Mouse (Mus musculus) CH12.LX (cell line): Measurements from ENCODE around the gene Prepl. TPM values are rescaled to one million over a fixed set of nuclear protein-coding genes. Genes with fewer than 3 reads are reported as not detected.

Experiments
- DNase-seq: peaks from one replicate; pipeline ENCODE4 v3.0.0-alpha.2; 2013; ENCODE audit errors: extremely low read depth
- H3K27ac ChIP-seq: 2 replicates; pipeline ENCODE4 v1.5.1; 2012; ENCODE audit warnings: low read depth, mild to moderate bottlenecking, control low read depth, moderate library complexity; ENCODE audit not compliant: insufficient read depth
- H3K27me3 ChIP-seq: replicated peaks from 2 replicates; pipeline ENCODE3; 2012; ENCODE audit warnings: inconsistent platforms
- H3K36me3 ChIP-seq, 2 experiments: replicated peaks in 1 of 2; 2 replicates each; pipeline versions ENCODE3 to v1.6.1; 2012; ENCODE audit warnings: inconsistent platforms in 1 of 2, low read length in 1 of 2, mild to moderate bottlenecking in 1 of 2, mixed read lengths in 1 of 2, moderate library complexity in 1 of 2; ENCODE audit not compliant: control insufficient read depth in 1 of 2, insufficient read depth in 1 of 2
- H3K4me1 ChIP-seq, 2 experiments: 2 replicates each; pipeline ENCODE4 v1.6.1; 2012; ENCODE audit warnings: inconsistent platforms in 1 of 2, moderate library complexity in 1 of 2; ENCODE audit not compliant: insufficient read depth in 2 of 2, control insufficient read depth in 1 of 2
- H3K4me2 ChIP-seq: 2 replicates; pipeline ENCODE4 v1.6.1; 2012; ENCODE audit warnings: low read depth, mild to moderate bottlenecking, control low read depth; ENCODE audit not compliant: poor library complexity, insufficient read depth, severe bottlenecking
- H3K4me3 ChIP-seq, 3 experiments: fragments of 150-350 bp in 1 of 3; sonication (generic) in 1 of 3; replicated peaks in 1 of 3; 2 replicates each; pipeline versions ENCODE3 to v1.5.1; 2011 to 2012; ENCODE audit warnings: low read depth in 2 of 3, low read length in 2 of 3, mild to moderate bottlenecking in 2 of 3, moderate library complexity in 2 of 3, control low read depth in 1 of 3, improper control_type of control experiment in 1 of 3, inconsistent platforms in 1 of 3, mixed read lengths in 1 of 3; ENCODE audit not compliant: poor library complexity in 1 of 3
- H3K79me2 ChIP-seq: replicated peaks from 2 replicates; pipeline ENCODE4 v1.6.1; 2012; ENCODE audit warnings: mild to moderate bottlenecking, moderate library complexity; ENCODE audit not compliant: control insufficient read depth, poor library complexity, insufficient read depth, severe bottlenecking; ENCODE audit errors: extremely low read depth
- H3K9ac ChIP-seq: 2 replicates; pipeline ENCODE4 v1.6.1; 2012; ENCODE audit warnings: low read depth, mild to moderate bottlenecking, control low read depth, moderate library complexity; ENCODE audit not compliant: insufficient read depth
- H3K9me3 ChIP-seq: replicated peaks from 2 replicates; pipeline ENCODE3; 2012; ENCODE audit warnings: low read length, inconsistent platforms, mixed read lengths
- CHD1 ChIP-seq: IDR thresholded peaks from 2 replicates; pipeline ENCODE4 v1.6.1; 2012; ENCODE audit warnings: low read depth, low read length, improper control_type of control experiment, inconsistent platforms
- CHD2 ChIP-seq: IDR thresholded peaks from 2 replicates; pipeline ENCODE4 v1.6.1; 2011; ENCODE audit warnings: low read length, improper control_type of control experiment
- E2F4 ChIP-seq: IDR thresholded peaks from 2 replicates; pipeline ENCODE4 v1.6.1; 2011; ENCODE audit warnings: low read depth, low read length, improper control_type of control experiment; ENCODE audit not compliant: insufficient replicate concordance
- EP300 ChIP-seq: IDR thresholded peaks from 2 replicates; pipeline ENCODE4 v1.6.1; 2011; ENCODE audit warnings: low read length, improper control_type of control experiment
- GABPA ChIP-seq: IDR thresholded peaks from 2 replicates; pipeline ENCODE4 v1.6.1; 2012; ENCODE audit warnings: low read depth, low read length, improper control_type of control experiment, inconsistent platforms; ENCODE audit not compliant: insufficient replicate concordance
- HCFC1 ChIP-seq: IDR thresholded peaks from 2 replicates; pipeline ENCODE4 v1.6.1; 2012; ENCODE audit warnings: low read depth, mild to moderate bottlenecking, inconsistent platforms, low read length, improper control_type of control experiment
- IRF4 ChIP-seq: IDR thresholded peaks from 2 replicates; pipeline ENCODE4 v1.6.1; 2014; ENCODE audit warnings: low read depth, mild to moderate bottlenecking, inconsistent platforms, low read length, improper control_type of control experiment
- JUN ChIP-seq: IDR thresholded peaks from 2 replicates; pipeline ENCODE4 v1.6.1; 2011; ENCODE audit warnings: low read depth, mild to moderate bottlenecking, low read length, improper control_type of control experiment, moderate library complexity; ENCODE audit not compliant: insufficient read depth
- JUND ChIP-seq: conservative IDR thresholded peaks from 2 replicates; pipeline ENCODE4 v1.6.1; 2011; ENCODE audit warnings: low read depth, low read length, improper control_type of control experiment
- MAX ChIP-seq: IDR thresholded peaks from 2 replicates; pipeline ENCODE4 v1.6.1; 2011; ENCODE audit warnings: low read length, improper control_type of control experiment
- MEF2A ChIP-seq: IDR thresholded peaks from 2 replicates; pipeline ENCODE4 v1.6.1; 2014; ENCODE audit warnings: low read depth, mild to moderate bottlenecking, inconsistent platforms, low read length, improper control_type of control experiment, borderline replicate concordance
- NELFE ChIP-seq: IDR thresholded peaks from 2 replicates; pipeline ENCODE4 v1.6.1; 2011; ENCODE audit warnings: low read depth, low read length, improper control_type of control experiment
- NRF1 ChIP-seq: IDR thresholded peaks from 2 replicates; pipeline ENCODE4 v1.6.1; 2014; ENCODE audit warnings: low read depth, mild to moderate bottlenecking, inconsistent platforms, low read length, improper control_type of control experiment, moderate library complexity
- PAX5 ChIP-seq: IDR thresholded peaks from 2 replicates; pipeline ENCODE4 v1.6.1; 2012; ENCODE audit warnings: low read length, inconsistent platforms, mixed read lengths
- POLR2A ChIP-seq: IDR thresholded peaks from 2 replicates; pipeline ENCODE4 v1.6.1; 2011; ENCODE audit warnings: low read depth, mild to moderate bottlenecking, improper control_type of control experiment, low read length
- POLR2AphosphoS2 ChIP-seq: IDR thresholded peaks from 2 replicates; pipeline ENCODE4 v1.6.1; 2011; ENCODE audit warnings: low read depth, low read length, improper control_type of control experiment
- SIN3A ChIP-seq: IDR thresholded peaks from 2 replicates; pipeline ENCODE4 v1.6.1; 2012; ENCODE audit warnings: low read length, improper control_type of control experiment, inconsistent platforms
- SMC3 ChIP-seq: IDR thresholded peaks from 2 replicates; pipeline ENCODE4 v1.6.1; 2011; ENCODE audit warnings: low read depth, low read length, improper control_type of control experiment
- TBP ChIP-seq: conservative IDR thresholded peaks from 2 replicates; pipeline ENCODE4 v1.6.1; 2011; ENCODE audit warnings: low read depth, low read length, improper control_type of control experiment
- TCF12 ChIP-seq: IDR thresholded peaks from 2 replicates; pipeline ENCODE4 v1.6.1; 2014; ENCODE audit warnings: low read depth, mild to moderate bottlenecking, inconsistent platforms, low read length, improper control_type of control experiment
- UBTF ChIP-seq: IDR thresholded peaks from 2 replicates; pipeline ENCODE4 v1.6.1; 2012; ENCODE audit warnings: low read depth, mild to moderate bottlenecking, inconsistent platforms, low read length, improper control_type of control experiment, moderate library complexity
- USF1 ChIP-seq: IDR thresholded peaks from 2 replicates; pipeline ENCODE4 v1.6.1; 2014; ENCODE audit warnings: low read depth, mild to moderate bottlenecking, inconsistent platforms, low read length, improper control_type of control experiment
- USF2 ChIP-seq: conservative IDR thresholded peaks from 2 replicates; pipeline ENCODE4 v1.6.1; 2011; ENCODE audit warnings: low read depth, low read length, improper control_type of control experiment
- ZKSCAN1 ChIP-seq: IDR thresholded peaks from 2 replicates; pipeline ENCODE4 v1.6.1; 2012; ENCODE audit warnings: low read depth, inconsistent platforms, low read length, improper control_type of control experiment, borderline replicate concordance
- ZMIZ1 ChIP-seq: IDR thresholded peaks from 2 replicates; pipeline ENCODE4 v1.6.1; 2012; ENCODE audit warnings: low read depth, mild to moderate bottlenecking, inconsistent platforms, low read length, improper control_type of control experiment
- ZNF384 ChIP-seq: IDR thresholded peaks from 2 replicates; pipeline ENCODE4 v1.6.1; 2012; ENCODE audit warnings: low read depth, low read length, improper control_type of control experiment, inconsistent platforms
- dilution Hi-C: fragments of 300-500 bp; cut with MboI; formaldehyde crosslinking; loops from 2 replicates; pipeline ENCODE4 v1.14.3; 2020; ENCODE audit warnings: low sequenced_read_pairs; ENCODE audit not compliant: extremely low pct_unique_long_range_greater_than_20kb, extremely low pct_ligation_motif_present
- in situ Hi-C: fragments of 300-500 bp; cut with MboI; formaldehyde crosslinking; loops from 3 replicates; pipeline ENCODE4 v1.14.3; 2019; ENCODE audit warnings: low sequenced_read_pairs, low pct_ligation_motif_present, low pct_unique_long_range_greater_than_20kb, mixed read lengths
- polyA plus RNA-seq: library from polyadenylated mRNA; unstranded; fragments of >175 nt; gene quantifications from 2 replicates; pipeline ENCODE4 v1.2.1, GENCODE M21; 2012; ENCODE audit warnings: low read depth; ENCODE audit not compliant: insufficient read length
- total RNA-seq, 2 experiments: library from RNA; depleted of rRNA; stranded (reverse); fragments of 300-350 nt in 1 of 2; fragments of >200 nt in 1 of 2; gene quantifications; 2 replicates each; pipeline ENCODE4 v1.2.3; 2012 to 2014

Prepl gene
- total and polyA plus RNA-seq, 3 experiments, result 7.0 to 22.9 (median 8.5) TPM

DNA sequence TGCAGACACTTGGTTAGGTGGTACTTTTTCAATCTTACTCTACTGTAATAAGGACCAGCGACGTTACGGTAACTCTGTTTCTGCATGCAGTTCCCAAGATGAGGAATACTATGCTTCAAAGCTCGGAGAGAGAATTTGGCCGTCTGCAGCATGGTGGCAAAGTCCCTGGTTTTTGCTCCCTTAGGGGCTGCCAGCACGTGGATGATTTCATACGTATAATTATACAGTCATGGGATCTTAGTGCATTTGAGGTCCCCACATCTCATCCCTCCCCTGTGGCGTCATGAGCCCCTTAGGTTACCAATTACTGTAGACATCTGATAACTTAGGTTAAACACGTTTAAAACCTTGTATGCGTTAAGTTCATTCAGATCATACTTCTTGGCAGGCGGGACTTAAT is 1.6 kb downstream of the Prepl start:
- H3K9ac ChIP-seq, result no peak overlapping the region
- H3K4me3 ChIP-seq, result no peak overlapping the region
- in situ Hi-C loops (no loop called here), dilution Hi-C loops (no loop called here)
- peaks cover 2 to 9% of the 10 kb centered on the region in 2 experiments for H3K36me3 ChIP-seq
- H3K9me3 ChIP-seq, result no peaks in the 10 kb centered on the region
- H3K27me3 ChIP-seq, result no peaks in the 10 kb centered on the region
- H3K27ac ChIP-seq, result no peak overlapping the region
- H3K4me1 ChIP-seq, result peaks cover 8 to 34% of the 10 kb centered on the region in 2 experiments; a peak in 3 of 4 replicates
- no peak overlapping the region for H3K4me2 ChIP-seq
- DNase-seq, result no peak
- no peaks in the 10 kb centered on the region for H3K79me2 ChIP-seq
- TF ChIP-seq JUND, result no peak
- no peak for TF ChIP-seq SIN3A
- no peak for TF ChIP-seq JUN
- no peak for TF ChIP-seq USF2
- TF ChIP-seq HCFC1, result no peak
- TF ChIP-seq IRF4, result no peak
- TF ChIP-seq CHD2, result no peak
- no peak for TF ChIP-seq CHD1
- TF ChIP-seq USF1, result no peak
- no peak for TF ChIP-seq NELFE
- no peak for TF ChIP-seq EP300
- no peak for TF ChIP-seq UBTF
- no peak for TF ChIP-seq TBP
- TF ChIP-seq NRF1, result no peak
- TF ChIP-seq ZKSCAN1, result no peak

DNA sequence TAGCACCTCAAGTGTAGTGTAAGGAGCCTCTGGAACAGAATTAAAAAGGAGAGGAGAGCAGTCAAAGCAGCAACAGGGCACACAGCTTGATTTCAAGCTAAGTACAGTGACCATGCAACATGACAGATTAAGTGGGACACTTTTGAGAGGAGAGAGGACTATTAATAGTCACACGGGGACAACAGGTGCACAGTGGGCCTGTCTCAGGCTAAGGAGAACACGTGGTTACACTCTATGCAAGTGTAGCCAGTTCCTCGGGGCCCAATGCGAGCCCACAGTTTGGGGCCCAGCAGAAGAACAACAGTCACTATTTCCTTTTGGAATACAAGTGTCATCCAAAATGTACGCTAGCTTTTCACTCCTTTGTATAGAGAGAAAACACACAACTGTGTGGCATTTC is 2.5 kb downstream of the Prepl start:
- Histone ChIP-seq H3K36me3 (peaks cover 5 to 12% of the 10 kb centered on the region in 2 experiments), H3K4me1 (peaks cover 8 to 33% of the 10 kb centered on the region in 2 experiments; a peak in 3 of 4 replicates), H3K27me3 (no peaks in the 10 kb centered on the region), H3K27ac (no peak overlapping the region), H3K9ac (no peak overlapping the region), H3K79me2 (no peaks in the 10 kb centered on the region), H3K4me2 (no peak overlapping the region), H3K4me3 (no peak overlapping the region), H3K9me3 (no peaks in the 10 kb centered on the region)
- dilution Hi-C loops (no loop called here), in situ Hi-C loops (no loop called here)
- no peak for TF ChIP-seq EP300
- TF ChIP-seq UBTF, result no peak
- TF ChIP-seq TCF12, result no peak
- no peak for TF ChIP-seq POLR2AphosphoS2
- TF ChIP-seq ZNF384, result no peak
- no peak for TF ChIP-seq JUND
- TF ChIP-seq MAX, result no peak
- TF ChIP-seq SMC3, result no peak
- TF ChIP-seq ZMIZ1, result no peak
- TF ChIP-seq MEF2A, result no peak
- no peak for TF ChIP-seq PAX5
- no peak for TF ChIP-seq E2F4
- TF ChIP-seq NELFE, result no peak
- no peak for TF ChIP-seq SIN3A
- TF ChIP-seq GABPA, result no peak
- TF ChIP-seq HCFC1, result no peak
- TF ChIP-seq POLR2A, result no peak
- TF ChIP-seq TBP, result no peak
- DNase-seq, result no peak
